Mouse (Mus musculus): ENCODE measurements around the gene E130114P18Rik.

GRCm38 (mm10) chr4:97818498-97818897 is 40.6 kb upstream of the E130114P18Rik start:
- TF ChIP-seq CTCF (IDR thresholded peaks at IDR 0.05; ENCODE audit: low read depth, low read length): no peak
- no peak for TF ChIP-seq POLR2A (IDR thresholded peaks at IDR 0.05; ENCODE audit: extremely low read depth, insufficient read depth, low read length)
